Mouse (Mus musculus): ENCODE results near the gene Rufy3.

- no peak for TF ChIP-seq CTCF (IDR thresholded peaks at IDR 0.05; ENCODE audit: low read depth)
- no peak for TF ChIP-seq EP300 (IDR thresholded peaks at IDR 0.05; ENCODE audit: low read depth)
Observed at GRCm38 (mm10) chr5:88584061-88584460, 19.2 kb downstream of the Rufy3 start.
